Mouse (Mus musculus) 416B (cell line): ENCODE results near the gene Mynn.
"Not testable (repeated sequence)": the region's sequence is repeated elsewhere in the genome, so short reads cannot be mapped to it uniquely, and the experiment has no call there.

Source experiments
- DNase-seq: peaks from one replicate; pipeline ENCODE4 v3.0.0; 2011; ENCODE audit warnings: low read depth

Mynn gene

GRCm38 (mm10) chr3:30602065-30602739 lies at the start of gene Mynn:
Gene Mynn, plus strand, starts transcription at chr3:30602065.
- DNase-seq: peak; percentile 98

DNA sequence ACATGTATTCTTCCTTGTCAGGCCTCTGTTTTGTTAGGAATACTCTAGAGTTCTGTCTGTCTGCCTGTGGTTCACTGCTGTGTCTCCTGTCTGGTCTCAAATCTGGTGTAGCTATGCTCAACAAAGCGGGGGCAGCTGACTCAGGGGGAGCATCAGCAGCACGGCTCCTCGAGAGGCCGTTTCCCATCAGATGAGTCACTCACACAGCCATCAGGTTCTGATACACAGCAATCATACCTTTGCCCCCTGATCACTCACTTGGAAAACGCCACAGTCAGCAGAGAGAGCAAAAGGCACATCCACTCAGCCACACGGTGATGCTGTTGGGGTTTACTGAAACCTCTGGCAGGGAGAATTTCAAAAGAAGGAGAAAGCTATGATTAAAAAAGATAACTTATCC lies 48.1 kb upstream of the Mynn start:
- no peak for DNase-seq

DNA sequence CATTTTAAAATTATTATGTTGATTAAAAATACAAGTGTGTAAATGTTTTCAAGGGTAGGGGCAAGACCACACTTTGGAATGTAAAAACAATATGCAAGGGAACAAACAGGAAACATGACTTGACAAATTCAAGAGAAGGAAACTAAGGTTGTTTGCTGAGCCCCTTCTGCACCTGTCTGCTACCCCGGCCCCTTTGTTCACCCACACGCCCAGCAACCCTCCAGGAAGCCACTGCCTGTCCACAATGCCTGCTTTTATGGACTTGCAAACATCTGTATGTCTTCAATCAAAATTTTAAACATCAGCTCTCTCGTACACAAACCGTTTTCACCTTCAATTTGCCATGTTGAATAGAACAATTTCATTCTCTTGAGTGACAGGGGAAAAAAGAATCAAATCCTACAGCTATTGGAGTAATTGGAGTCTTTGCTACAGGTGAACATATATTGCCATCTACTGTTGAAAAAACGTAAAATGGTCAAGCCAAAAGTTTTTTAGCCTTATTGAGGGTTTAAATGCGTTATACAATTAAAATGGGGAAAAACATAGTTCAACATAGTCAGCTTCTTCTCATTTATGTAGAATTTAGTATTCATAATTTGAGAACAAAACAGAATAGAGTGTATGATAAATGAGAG lies 41.1 kb upstream of the Mynn start:
- DNase-seq: peak; percentile 39

DNA sequence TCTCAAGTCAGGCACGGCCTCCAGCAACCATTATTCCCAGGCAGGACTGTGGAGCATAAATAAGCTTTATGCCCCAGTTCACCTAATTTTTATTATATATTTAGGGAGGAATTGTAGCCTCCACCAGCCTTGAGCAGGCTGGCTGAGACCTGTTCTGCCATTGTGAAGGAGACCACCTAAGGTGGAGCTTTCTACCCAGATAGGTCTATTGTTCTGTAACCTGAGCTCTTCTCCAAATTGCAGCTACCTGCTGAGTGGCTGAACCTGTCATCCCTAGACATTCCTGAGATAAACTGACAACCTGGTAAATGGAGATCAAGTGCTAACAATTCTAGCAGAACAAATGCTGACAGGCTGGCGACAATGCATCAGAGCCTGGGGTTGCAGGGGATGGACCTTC lies 35.5 kb upstream of the Mynn start:
- DNase-seq: not testable (repeated sequence)

- DNase-seq: no peak
Measured at GRCm38 (mm10) chr3:30573549-30573948, 28.3 kb upstream of the Mynn start.

GRCm38 (mm10) chr3:30588865-30589264 lies 13.0 kb upstream of the Mynn start:
- DNase-seq: no peak

DNA sequence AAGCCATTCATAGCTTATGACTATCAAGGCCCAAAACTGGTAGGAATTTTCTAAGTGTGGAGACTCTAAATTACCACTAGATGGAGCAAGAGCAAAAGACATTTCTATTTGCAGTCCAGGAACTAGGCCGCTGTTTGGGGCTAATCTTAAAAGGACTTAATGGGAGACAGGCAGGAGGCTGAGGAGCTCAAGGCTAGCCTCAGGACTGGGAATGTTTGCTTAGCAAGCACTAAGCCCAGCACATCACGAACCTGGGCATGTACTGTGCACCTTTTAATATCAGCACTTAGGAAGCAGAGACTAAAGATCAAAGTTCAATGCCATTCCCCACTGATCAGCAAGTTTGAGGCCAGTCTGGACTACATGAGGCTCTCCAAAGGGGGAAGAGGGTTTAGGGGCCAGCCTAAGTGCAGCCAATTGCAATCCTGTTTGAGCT lies 9.4 kb upstream of the Mynn start:
- peak; percentile 88 for DNase-seq

- DNase-seq: peak; percentile 68
Measured at GRCm38 (mm10) chr3:30593719-30594485, 8.0 kb upstream of the Mynn start.

GRCm38 (mm10) chr3:30595111-30595832 lies 6.6 kb upstream of the Mynn start:
- DNase-seq: no peak

DNA sequence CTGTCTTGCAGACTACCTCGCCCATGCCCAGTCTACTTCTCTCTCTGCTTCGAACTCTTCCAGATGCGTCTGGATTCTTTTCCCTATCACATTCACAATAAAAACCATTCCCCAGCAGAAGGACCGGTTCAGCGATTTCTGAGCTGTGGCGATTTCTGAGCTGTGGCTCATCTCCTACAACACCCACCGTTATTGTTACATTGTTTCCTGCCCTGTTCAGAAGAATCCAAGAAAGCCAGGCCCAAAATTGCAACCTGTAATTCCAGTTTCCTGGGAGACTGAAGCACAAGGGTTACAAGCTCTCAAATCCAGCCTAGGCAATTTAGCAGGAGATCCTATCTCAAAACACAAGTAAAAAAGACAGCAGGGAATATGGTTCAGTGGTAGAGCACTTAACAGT lies 4.6 kb upstream of the Mynn start:
- no peak for DNase-seq

- DNase-seq: peak; percentile 24
Measured at GRCm38 (mm10) chr3:30599711-30600545, 1.9 kb upstream of the Mynn start, which contains the start of gene Actrt3. Gene Actrt3, minus strand, starts transcription at chr3:30599939.

- no peak for DNase-seq
Measured at GRCm38 (mm10) chr3:30600717-30601116, 1.1 kb upstream of the Mynn start.

- peak; percentile 95 for DNase-seq
Measured at GRCm38 (mm10) chr3:30601175-30601574, 690 bp upstream of the Mynn start.

DNA sequence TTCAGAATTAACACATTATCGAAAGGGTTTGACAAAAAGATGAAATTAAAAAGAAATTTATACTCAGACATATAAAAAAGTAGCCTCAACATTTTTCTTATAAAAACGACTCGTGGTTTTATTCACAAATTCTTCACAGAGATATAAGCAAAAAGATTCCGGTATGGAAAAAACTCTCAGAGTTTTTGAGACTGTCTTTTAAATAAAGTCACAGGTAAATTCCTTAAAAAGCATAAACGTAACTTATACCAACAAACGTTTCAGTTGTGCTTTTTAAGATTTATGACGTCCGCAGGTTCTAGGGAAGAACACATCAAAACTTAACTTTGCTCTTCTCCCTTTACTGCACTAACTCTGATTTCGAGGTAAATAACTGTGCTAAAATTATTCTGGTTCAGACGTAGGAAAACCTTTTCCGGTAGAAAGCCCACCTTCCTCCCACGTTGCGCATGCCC lies 228 bp upstream of the Mynn start:
- DNase-seq: no peak

GRCm38 (mm10) chr3:30602740-30603098 lies 854 bp downstream of the Mynn start:
- DNase-seq: peak; percentile 86

- DNase-seq: no peak
Measured at GRCm38 (mm10) chr3:30603256-30603655, 1.4 kb downstream of the Mynn start.

GRCm38 (mm10) chr3:30608999-30609398 lies 7.1 kb downstream of the Mynn start:
- DNase-seq: peak; percentile 35

- DNase-seq: no peak
Measured at GRCm38 (mm10) chr3:30610930-30611329, 9.1 kb downstream of the Mynn start.

GRCm38 (mm10) chr3:30620132-30620531 lies 18.3 kb downstream of the Mynn start:
- peak; percentile 16 for DNase-seq

DNA sequence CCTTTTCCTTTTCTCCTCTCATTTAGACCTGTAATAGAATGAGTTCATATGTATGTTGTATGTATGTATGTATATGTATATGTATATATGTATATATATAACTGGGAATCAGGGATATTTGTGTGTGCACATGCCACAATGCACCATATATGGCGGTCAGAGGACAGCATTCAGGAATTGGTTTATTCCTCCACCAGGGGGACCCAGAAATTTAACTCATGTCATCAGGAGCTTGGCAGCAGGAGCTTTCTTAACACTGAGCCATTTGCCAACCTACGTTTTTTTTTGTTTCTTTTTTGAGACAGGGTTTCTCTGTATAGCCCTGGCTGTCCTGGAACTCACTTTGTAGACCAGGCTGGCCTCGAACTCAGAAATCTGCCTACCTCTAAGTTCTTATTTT lies 31.8 kb downstream of the Mynn start:
- DNase-seq: peak; percentile 59

DNA sequence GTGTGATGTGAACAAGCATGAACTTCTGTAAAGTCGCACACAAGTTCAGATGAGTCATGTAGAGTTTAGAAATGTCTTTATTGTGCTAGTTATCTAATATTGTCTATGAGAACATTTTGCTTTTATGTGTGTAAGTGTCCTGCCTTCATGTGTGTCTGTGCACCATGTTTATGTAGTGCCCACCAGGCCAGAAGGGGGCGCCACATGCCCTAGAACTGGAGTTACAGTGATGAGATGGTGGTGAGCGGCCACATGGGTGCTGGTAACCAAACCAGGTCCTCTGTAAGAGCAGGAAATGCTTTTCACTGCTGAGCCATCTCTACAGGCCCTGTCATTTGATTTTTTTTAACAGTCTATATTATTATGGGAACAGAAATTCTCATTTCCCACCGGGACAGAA lies 33.8 kb downstream of the Mynn start:
- DNase-seq: no peak
